Comparison of ENCODE assay signal across 15 mouse cellular contexts in genomic region chr19:41323813-41324212, GRCm38 (mm10).
"Had no signal": no experiment of that assay in that cellular context is flagged by ENCODE, and none has a peak within 500 bp of the region (broad histone marks: within the 10 kb centered on the region; RNA-seq: fewer than 3 reads in every experiment).

No protein-coding gene starts in this region.

- H3K4me3 ChIP-seq: neural tube, embryonic 15.5 days; stomach, embryonic 15.5 days had no signal

- H3K9ac ChIP-seq: neural tube, embryonic 15.5 days; stomach, embryonic 15.5 days had no signal

- H3K4me1 ChIP-seq: neural tube, embryonic 15.5 days; stomach, embryonic 15.5 days had no signal

- H3K36me3 ChIP-seq: neural tube, embryonic 15.5 days; stomach, embryonic 15.5 days had no signal

- H3K27ac ChIP-seq: neural tube, embryonic 15.5 days; stomach, embryonic 15.5 days; stomach, postnatal 0 days had no signal

- H3K27me3 ChIP-seq: neural tube, embryonic 15.5 days; stomach, embryonic 15.5 days had no signal

- H3K9me3 ChIP-seq: neural tube, embryonic 15.5 days; stomach, embryonic 15.5 days had no signal

- H3K4me2 ChIP-seq: neural tube, embryonic 15.5 days; stomach, embryonic 15.5 days had no signal

- DNase-seq: retina, postnatal 1 day; right cerebral cortex, adult 18-20 months; right cerebral cortex, postnatal 14 days; right cerebral cortex, postnatal 25 days; right cerebral cortex, postnatal 4 days; spleen, adult 18-20 months; thymus, adult 18-20 months; thymus, adult 2 months; thymus, postnatal 14 days; thymus, postnatal 25 days; thymus, postnatal 36 days; thymus, postnatal 4 days had no signal
